Comparison of ENCODE assay signal across 8 mouse cellular contexts in genomic region chr13:64129616-64130375, GRCm38 (mm10). TPM values are rescaled to one million over a fixed set of nuclear protein-coding genes. Genes with fewer than 3 reads are reported as not detected.
DNase-seq lines count a peak whose midpoint lies in the region; ATAC-seq and TF ChIP-seq lines count a peak whose summit lies in the region.

No protein-coding gene starts in this region.

- H3K9me3 ChIP-seq in embryonic facial prominence, embryonic 14.5 days (ENCODE audit: control insufficient read depth, low read length) = no peaks in the 10 kb centered on the region
- no peaks in the 10 kb centered on the region for H3K9me3 ChIP-seq in heart, postnatal 0 days (replicated peaks; ENCODE audit: control insufficient read depth, low read length)
- H3K9me3 ChIP-seq in lung, embryonic 14.5 days (ENCODE audit: low read depth, low read length) = no peaks in the 10 kb centered on the region
- H3K9me3 ChIP-seq in neural tube, embryonic 14.5 days (ENCODE audit: control insufficient read depth, low read length) = no peaks in the 10 kb centered on the region

- TF ChIP-seq CTCF in left cerebral cortex, adult 2 months (IDR thresholded peaks at IDR 0.05) = peak; percentile 27
- TF ChIP-seq CTCF in heart, postnatal 0 days (IDR thresholded peaks at IDR 0.05; ENCODE audit: low read depth) = peak; percentile 37
- peak; percentile 55 for TF ChIP-seq CTCF in lung, embryonic 14.5 days (IDR thresholded peaks at IDR 0.05; ENCODE audit: low read depth)

- peak overlapping the region; percentile 58; the same call in 1 of the 2 replicates for H3K27ac ChIP-seq in left cerebral cortex, adult 2 months
- peak overlapping the region; percentile 42; the same call in 1 of the 2 replicates for H3K27ac ChIP-seq in embryonic facial prominence, embryonic 14.5 days (replicated peaks; ENCODE audit: low read depth, low read length)
- peak overlapping the region; percentile 65 for H3K27ac ChIP-seq in heart, postnatal 0 days (ENCODE audit: low read depth)
- H3K27ac ChIP-seq in lung, embryonic 14.5 days (ENCODE audit: low read depth) = peak overlapping the region; percentile 33; the same call in 1 of the 2 replicates
- H3K27ac ChIP-seq in neural tube, embryonic 14.5 days (ENCODE audit: low read depth, low read length) = no peak overlapping the region

- 34% methylated on average over 15 of the region's 15 CpGs for WGBS in embryonic facial prominence, embryonic 14.5 days
- 34% methylated on average over 15 of the region's 15 CpGs for WGBS in heart, postnatal 0 days
- whole genome bisulfite sequencing in lung, embryonic 14.5 days = 38% methylated on average over 15 of the region's 15 CpGs
- WGBS in neural tube, embryonic 14.5 days = 37% methylated on average over 15 of the region's 15 CpGs

- H3K4me2 ChIP-seq in embryonic facial prominence, embryonic 14.5 days (ENCODE audit: low read depth, low read length) = peak overlapping the region; percentile 72
- H3K4me2 ChIP-seq in heart, postnatal 0 days (ENCODE audit: low read depth, low read length) = peak overlapping the region; percentile 74
- H3K4me2 ChIP-seq in lung, embryonic 14.5 days = peak overlapping the region; percentile 79
- peak overlapping the region; percentile 75 for H3K4me2 ChIP-seq in neural tube, embryonic 14.5 days (ENCODE audit: low read depth, low read length)

- H3K4me1 ChIP-seq in embryonic facial prominence, embryonic 14.5 days (ENCODE audit: control insufficient read depth, insufficient read depth, low read length) = peaks cover 2% of the 10 kb centered on the region; the same call in 1 of the 2 replicates
- H3K4me1 ChIP-seq in heart, postnatal 0 days (ENCODE audit: control insufficient read depth, insufficient read depth) = peaks cover 7% of the 10 kb centered on the region; the same call in 1 of the 2 replicates
- no peaks in the 10 kb centered on the region for H3K4me1 ChIP-seq in lung, embryonic 14.5 days (ENCODE audit: insufficient read depth)
- H3K4me1 ChIP-seq in neural tube, embryonic 14.5 days (ENCODE audit: control insufficient read depth, insufficient read depth, low read length) = 0 out of 2 replicates have a peak, but pooled peaks cover 3% of the 10 kb centered on the region

- intact Hi-C loops in left cerebral cortex, adult 2 months (cut with DNase I) = no loop called here

- no peaks in the 10 kb centered on the region for H3K27me3 ChIP-seq in embryonic facial prominence, embryonic 14.5 days (replicated peaks; ENCODE audit: control insufficient read depth, insufficient read depth, low read length)
- H3K27me3 ChIP-seq in heart, postnatal 0 days (ENCODE audit: control insufficient read depth, insufficient read depth, low read length) = no peaks in the 10 kb centered on the region
- H3K27me3 ChIP-seq in lung, embryonic 14.5 days (ENCODE audit: insufficient read depth, low read length) = no peaks in the 10 kb centered on the region
- H3K27me3 ChIP-seq in neural tube, embryonic 14.5 days (ENCODE audit: control insufficient read depth, insufficient read depth, low read length) = no peaks in the 10 kb centered on the region

- H3K4me3 ChIP-seq in left cerebral cortex, adult 2 months = peak overlapping the region; percentile 54
- peak overlapping the region; percentile 62 for H3K4me3 ChIP-seq in embryonic facial prominence, embryonic 14.5 days (ENCODE audit: low read depth, low read length)
- H3K4me3 ChIP-seq in heart, postnatal 0 days (ENCODE audit: low read depth, low read length) = peak overlapping the region; percentile 68
- peak overlapping the region; percentile 60 for H3K4me3 ChIP-seq in lung, embryonic 14.5 days (ENCODE audit: low read depth, low read length)
- peak overlapping the region; percentile 48 for H3K4me3 ChIP-seq in neural tube, embryonic 14.5 days (ENCODE audit: low read depth, low read length)

- peaks cover 18% of the 10 kb centered on the region for H3K36me3 ChIP-seq in embryonic facial prominence, embryonic 14.5 days (ENCODE audit: control insufficient read depth, insufficient read depth, low read length)
- peaks cover 22% of the 10 kb centered on the region for H3K36me3 ChIP-seq in heart, postnatal 0 days (replicated peaks; ENCODE audit: control insufficient read depth, insufficient read depth, low read length)
- peaks cover 18% of the 10 kb centered on the region for H3K36me3 ChIP-seq in lung, embryonic 14.5 days (ENCODE audit: insufficient read depth)
- no peaks in the 10 kb centered on the region for H3K36me3 ChIP-seq in neural tube, embryonic 14.5 days (ENCODE audit: control insufficient read depth, insufficient read depth, low read length)

- ATAC-seq in embryonic facial prominence, embryonic 14.5 days (ENCODE audit: low read depth) = peak; percentile 75
- peak; percentile 80 for ATAC-seq in heart, postnatal 0 days (ENCODE audit: insufficient read depth, low read depth)
- ATAC-seq in lung, embryonic 14.5 days (ENCODE audit: insufficient read depth) = peak; percentile 88
- peak; percentile 80; the same call in 1 of the 2 replicates for ATAC-seq in neural tube, embryonic 14.5 days (ENCODE audit: low read depth)

- H3K9ac ChIP-seq in embryonic facial prominence, embryonic 14.5 days (ENCODE audit: low read depth, low read length) = peak overlapping the region; percentile 73
- H3K9ac ChIP-seq in heart, postnatal 0 days (replicated peaks; ENCODE audit: low read depth, low read length) = peak overlapping the region; percentile 77
- H3K9ac ChIP-seq in lung, embryonic 14.5 days = peak overlapping the region; percentile 71
- peak overlapping the region; percentile 48; the same call in 1 of the 2 replicates for H3K9ac ChIP-seq in neural tube, embryonic 14.5 days (replicated peaks; ENCODE audit: low read depth, low read length)

- peak; percentile 18 to 29 for DNase-seq in left cerebral cortex, adult 2 months (ENCODE audit: extremely low spot score in 1 of 2, low spot score in 2 of 2)
- no peak for DNase-seq in left cerebral cortex, adult 11 months (ENCODE audit: low spot score)
- DNase-seq in embryonic facial prominence, embryonic 14.5 days (ENCODE audit: low spot score) = peak; percentile 77
- peak; percentile 35 for DNase-seq in heart, postnatal 0 days (ENCODE audit: low spot score)
- DNase-seq in kidney, postnatal 14 days = peak; percentile 78
- peak; percentile 75 for DNase-seq in lung, embryonic 14.5 days
- DNase-seq in thymus, adult 18-20 months = peak; percentile 31 to 46

- TF ChIP-seq EP300 in heart, postnatal 0 days (IDR thresholded peaks at IDR 0.05; ENCODE audit: low read depth) = no peak

RNA-seq across cellular contexts. Expression of gene Slc35d2, which starts 0.6 kb away (rescaled TPM):
- under 1 TPM; 0.41 to 0.84 TPM for total RNA-seq in left cerebral cortex, adult 2 months (2021)
- polyA plus RNA-seq in embryonic facial prominence, embryonic 14.5 days (2014; fragmentation: Nextera tagmentation; extraction: Ambion mirVana) = 5.7 and 8.7 TPM in 2 replicates
- total RNA-seq in heart, postnatal 0 days (2014; rRNA removed; ENCODE audit: low replicate concordance) = 2.0 and 3.7 TPM in 2 replicates
- 3.5 and 5.3 TPM in 2 replicates for polyA plus RNA-seq in heart, postnatal 0 days (2015; fragmentation: Nextera tagmentation; extraction: Ambion mirVana)
- polyA plus RNA-seq in lung, embryonic 14.5 days (2014; fragmentation: Nextera tagmentation; extraction: Ambion mirVana) = 4.4 and 4.7 TPM in 2 replicates
- 0.92 and 1.6 TPM in 2 replicates for polyA plus RNA-seq in neural tube, embryonic 14.5 days (2014; fragmentation: Nextera tagmentation; extraction: Ambion mirVana)

RNA-seq across cellular contexts. Expression of gene Zfp367, which starts 23.2 kb away (rescaled TPM):
- total RNA-seq in left cerebral cortex, adult 2 months (2021) = 10 to 100 TPM; 26.8 to 29.3 TPM
- 22.2 and 23.0 TPM in 2 replicates for polyA plus RNA-seq in embryonic facial prominence, embryonic 14.5 days (2014; fragmentation: Nextera tagmentation; extraction: Ambion mirVana)
- total RNA-seq in heart, postnatal 0 days (2014; rRNA removed; ENCODE audit: low replicate concordance) = 35.0 and 35.6 TPM in 2 replicates
- polyA plus RNA-seq in heart, postnatal 0 days (2015; fragmentation: Nextera tagmentation; extraction: Ambion mirVana) = 22.7 and 23.8 TPM in 2 replicates
- polyA plus RNA-seq in lung, embryonic 14.5 days (2014; fragmentation: Nextera tagmentation; extraction: Ambion mirVana) = 29.5 and 33.6 TPM in 2 replicates
- 3.8 and 4.5 TPM in 2 replicates for polyA plus RNA-seq in neural tube, embryonic 14.5 days (2014; fragmentation: Nextera tagmentation; extraction: Ambion mirVana)

RNA-seq across cellular contexts. Expression of gene Habp4, which starts 31.8 kb away (rescaled TPM):
- total RNA-seq in left cerebral cortex, adult 2 months (2021) = 100 to 1,000 TPM; 185 to 196 TPM
- 29.8 and 30.6 TPM in 2 replicates for polyA plus RNA-seq in embryonic facial prominence, embryonic 14.5 days (2014; fragmentation: Nextera tagmentation; extraction: Ambion mirVana)
- 39.7 and 50.3 TPM in 2 replicates for total RNA-seq in heart, postnatal 0 days (2014; rRNA removed; ENCODE audit: low replicate concordance)
- 42.1 and 44.0 TPM in 2 replicates for polyA plus RNA-seq in heart, postnatal 0 days (2015; fragmentation: Nextera tagmentation; extraction: Ambion mirVana)
- 28.5 and 30.1 TPM in 2 replicates for polyA plus RNA-seq in lung, embryonic 14.5 days (2014; fragmentation: Nextera tagmentation; extraction: Ambion mirVana)
- 54.5 and 55.8 TPM in 2 replicates for polyA plus RNA-seq in neural tube, embryonic 14.5 days (2014; fragmentation: Nextera tagmentation; extraction: Ambion mirVana)

RNA-seq across cellular contexts. Expression of gene Hsd17b3, which starts 40.8 kb away (rescaled TPM):
- not detected for total RNA-seq in left cerebral cortex, adult 2 months (2021)
- not detected in 2 replicates for polyA plus RNA-seq in embryonic facial prominence, embryonic 14.5 days (2014; fragmentation: Nextera tagmentation; extraction: Ambion mirVana)
- not detected in 2 replicates for total RNA-seq in heart, postnatal 0 days (2014; rRNA removed; ENCODE audit: low replicate concordance)
- not detected in 2 replicates for polyA plus RNA-seq in heart, postnatal 0 days (2015; fragmentation: Nextera tagmentation; extraction: Ambion mirVana)
- polyA plus RNA-seq in lung, embryonic 14.5 days (2014; fragmentation: Nextera tagmentation; extraction: Ambion mirVana) = not detected in 2 replicates
- not detected in 2 replicates for polyA plus RNA-seq in neural tube, embryonic 14.5 days (2014; fragmentation: Nextera tagmentation; extraction: Ambion mirVana)
